Mouse (Mus musculus) lung, embryonic 16.5 days (tissue): Measurements from ENCODE around the gene Mex3a. TPM values are rescaled to one million over a fixed set of nuclear protein-coding genes. Genes with fewer than 3 reads are reported as not detected.

Experiments used
- ATAC-seq: fragments of 200-750 bp; cut with Nextera tagmentation; 2 replicates; pipeline ENCODE4 v1.8.0; 2017; ENCODE audit warnings: low read depth, mild to moderate bottlenecking, moderate library complexity
- H3K27ac ChIP-seq: fragments of 300-500 bp; sonication (generic); 2 replicates; pipeline ENCODE4 v1.5.1; 2014; ENCODE audit warnings: mild to moderate bottlenecking, control low read depth, low read length
- H3K27me3 ChIP-seq: fragments of 300-500 bp; sonication (generic); 2 replicates; pipeline ENCODE4 v1.6.1; 2014; ENCODE audit warnings: low read depth, low read length, mixed read lengths; ENCODE audit not compliant: control insufficient read depth, insufficient read depth
- H3K36me3 ChIP-seq: fragments of 300-500 bp; sonication (generic); 2 replicates; pipeline ENCODE4 v1.6.1; 2014; ENCODE audit warnings: low read length; ENCODE audit not compliant: control insufficient read depth, insufficient read depth
- H3K4me1 ChIP-seq: fragments of 300-500 bp; sonication (generic); replicated peaks from 2 replicates; pipeline ENCODE4 v1.6.1; 2014; ENCODE audit warnings: low read length, mixed read lengths; ENCODE audit not compliant: control insufficient read depth, insufficient read depth
- H3K4me2 ChIP-seq: fragments of 300-500 bp; sonication (generic); 2 replicates; pipeline ENCODE4 v1.6.1; 2014; ENCODE audit warnings: low read depth, low read length, control low read depth
- H3K4me3 ChIP-seq: fragments of 300-500 bp; sonication (generic); 2 replicates; pipeline ENCODE4 v1.5.1; 2014; ENCODE audit warnings: mild to moderate bottlenecking, low read length, control low read depth
- H3K9ac ChIP-seq: fragments of 300-500 bp; sonication (generic); 2 replicates; pipeline ENCODE4 v1.6.1; 2014; ENCODE audit warnings: low read length, control low read depth
- H3K9me3 ChIP-seq: fragments of 300-500 bp; sonication (generic); 2 replicates; pipeline ENCODE4 v1.6.1; 2016; ENCODE audit warnings: low read length; ENCODE audit not compliant: control insufficient read depth
- WGBS: fragments of 180-500 bp; shearing (Covaris S2); extraction: QIAGEN DNeasy Blood & Tissue Kit; methylation state at CpG from one replicate; pipeline ENCODE4 v1.1.7; 2014; 5-methylcytosine and 5-hydroxymethylcytosine counted together
- polyA plus RNA-seq: library from polyadenylated mRNA; unstranded; fragments of >200 nt; fragmentation: Nextera tagmentation; extraction: Ambion mirVana; gene quantifications from 2 replicates; pipeline ENCODE4 v1.2.1, GENCODE M21; 2015

The Mex3a gene
- 13.1 and 13.5 TPM in 2 replicates for polyA plus RNA-seq

- Histone ChIP-seq H3K4me1 (peaks cover 62% of the 10 kb centered on the region), H3K4me3 (peak within 1 kb of the TSS; percentile 74), H3K27me3 (no peaks in the 10 kb centered on the region), H3K9ac (peak within 1 kb of the TSS; percentile 93), H3K9me3 (no peaks in the 10 kb centered on the region), H3K36me3 (peaks cover 8% of the 10 kb centered on the region; the same call in 1 of the 2 replicates), H3K27ac (peak within 1 kb of the TSS; percentile 90), H3K4me2 (peak within 1 kb of the TSS; percentile 65)
- 0% methylated on average over 7 of the region's 31 CpGs for WGBS
- ATAC-seq: no peak
Measured at GRCm38 (mm10) chr3:88532299-88532674, at the start of gene Mex3a. TSS of gene Mex3a (plus strand) at chr3:88532395.

- H3K4me2 ChIP-seq: no peak overlapping the region
- WGBS: 70% methylated on average over 8 of the region's 8 CpGs
- H3K9ac ChIP-seq: no peak overlapping the region
- no peak overlapping the region for H3K4me3 ChIP-seq
- H3K4me1 ChIP-seq: no peaks in the 10 kb centered on the region
- ATAC-seq: peak; percentile 22; the same call in 1 of the 2 replicates
- peaks cover 22% of the 10 kb centered on the region for H3K36me3 ChIP-seq
- H3K27me3 ChIP-seq: peaks cover 19% of the 10 kb centered on the region; the same call in 1 of the 2 replicates
- H3K9me3 ChIP-seq: no peaks in the 10 kb centered on the region
- H3K27ac ChIP-seq: no peak overlapping the region
Measured at GRCm38 (mm10) chr3:88483141-88483540, 49.1 kb upstream of the Mex3a start.

GRCm38 (mm10) chr3:88483621-88484020 is 48.6 kb upstream of the Mex3a start:
- Histone ChIP-seq H3K4me3 (no peak overlapping the region), H3K27me3 (peaks cover 19% of the 10 kb centered on the region; the same call in 1 of the 2 replicates), H3K9ac (no peak overlapping the region), H3K36me3 (peaks cover 22% of the 10 kb centered on the region), H3K4me2 (no peak overlapping the region), H3K9me3 (no peaks in the 10 kb centered on the region), H3K4me1 (peaks cover 1% of the 10 kb centered on the region; the same call in 1 of the 2 replicates), H3K27ac (no peak overlapping the region)
- 6% methylated on average over 5 of the region's 5 CpGs for WGBS
- peak; percentile 62 for ATAC-seq

- Histone ChIP-seq H3K27ac (no peak overlapping the region), H3K27me3 (peaks cover 19% of the 10 kb centered on the region; the same call in 1 of the 2 replicates), H3K4me2 (peak overlapping the region; percentile 22; the same call in 1 of the 2 replicates), H3K9me3 (no peaks in the 10 kb centered on the region), H3K4me1 (peaks cover 5% of the 10 kb centered on the region; the same call in 1 of the 2 replicates), H3K9ac (no peak overlapping the region), H3K4me3 (no peak overlapping the region), H3K36me3 (peaks cover 22% of the 10 kb centered on the region)
- 20% methylated on average over 37 of the region's 39 CpGs for WGBS
- ATAC-seq: no peak
Measured at GRCm38 (mm10) chr3:88484597-88485316, 47.4 kb upstream of the Mex3a start.

GRCm38 (mm10) chr3:88486043-88486442 is 46.2 kb upstream of the Mex3a start:
- Histone ChIP-seq H3K27me3 (peaks cover 19% of the 10 kb centered on the region; the same call in 1 of the 2 replicates), H3K9me3 (no peaks in the 10 kb centered on the region), H3K36me3 (peaks cover 22% of the 10 kb centered on the region), H3K4me1 (peaks cover 13% of the 10 kb centered on the region), H3K27ac (no peak overlapping the region), H3K9ac (no peak overlapping the region), H3K4me2 (no peak overlapping the region), H3K4me3 (no peak overlapping the region)
- ATAC-seq: no peak
- 76% methylated on average over 5 of the region's 5 CpGs for WGBS

- no peak overlapping the region for H3K4me2 ChIP-seq
- no peaks in the 10 kb centered on the region for H3K9me3 ChIP-seq
- no peak overlapping the region for H3K27ac ChIP-seq
- H3K9ac ChIP-seq: no peak overlapping the region
- H3K27me3 ChIP-seq: peaks cover 19% of the 10 kb centered on the region; the same call in 1 of the 2 replicates
- no peak for ATAC-seq
- no peak overlapping the region for H3K4me3 ChIP-seq
- peaks cover 22% of the 10 kb centered on the region for H3K36me3 ChIP-seq
- peaks cover 13% of the 10 kb centered on the region for H3K4me1 ChIP-seq
- 75% methylated on average over 4 of the region's 4 CpGs for WGBS
Measured at GRCm38 (mm10) chr3:88486887-88487286, 45.3 kb upstream of the Mex3a start.

GRCm38 (mm10) chr3:88487396-88487795 is 44.8 kb upstream of the Mex3a start:
- Histone ChIP-seq H3K27ac (no peak overlapping the region), H3K36me3 (peaks cover 22% of the 10 kb centered on the region), H3K4me1 (peaks cover 16% of the 10 kb centered on the region), H3K9ac (no peak overlapping the region), H3K9me3 (no peaks in the 10 kb centered on the region), H3K27me3 (peaks cover 19% of the 10 kb centered on the region; the same call in 1 of the 2 replicates), H3K4me2 (no peak overlapping the region), H3K4me3 (no peak overlapping the region)
- 53% methylated on average over 1 of the region's 1 CpGs for WGBS
- ATAC-seq: no peak

- Histone ChIP-seq H3K36me3 (no peaks in the 10 kb centered on the region), H3K27me3 (no peaks in the 10 kb centered on the region), H3K4me2 (peak overlapping the region; percentile 80; the same call in 1 of the 2 replicates), H3K27ac (peak overlapping the region; percentile 92), H3K4me1 (peaks cover 30% of the 10 kb centered on the region), H3K9ac (peak overlapping the region; percentile 75; the same call in 1 of the 2 replicates), H3K9me3 (no peaks in the 10 kb centered on the region), H3K4me3 (no peak overlapping the region)
- 67% methylated on average over 11 of the region's 11 CpGs for WGBS
- no peak for ATAC-seq
Measured at GRCm38 (mm10) chr3:88493706-88494582, 38.3 kb upstream of the Mex3a start.
